Mouse (Mus musculus) spleen, postnatal 10 days (tissue): ENCODE data around the gene Tmem95.
"Not testable (repeated sequence)": the region's sequence is repeated elsewhere in the genome, so short reads cannot be mapped to it uniquely, and the experiment has no call there.

Source experiments
- DNase-seq, 2 experiments: peaks; one replicate each; pipeline ENCODE4 v3.0.0; 2021 to 2022; ENCODE audit warnings: low spot score in 2 of 2

Gene Tmem95

DNA sequence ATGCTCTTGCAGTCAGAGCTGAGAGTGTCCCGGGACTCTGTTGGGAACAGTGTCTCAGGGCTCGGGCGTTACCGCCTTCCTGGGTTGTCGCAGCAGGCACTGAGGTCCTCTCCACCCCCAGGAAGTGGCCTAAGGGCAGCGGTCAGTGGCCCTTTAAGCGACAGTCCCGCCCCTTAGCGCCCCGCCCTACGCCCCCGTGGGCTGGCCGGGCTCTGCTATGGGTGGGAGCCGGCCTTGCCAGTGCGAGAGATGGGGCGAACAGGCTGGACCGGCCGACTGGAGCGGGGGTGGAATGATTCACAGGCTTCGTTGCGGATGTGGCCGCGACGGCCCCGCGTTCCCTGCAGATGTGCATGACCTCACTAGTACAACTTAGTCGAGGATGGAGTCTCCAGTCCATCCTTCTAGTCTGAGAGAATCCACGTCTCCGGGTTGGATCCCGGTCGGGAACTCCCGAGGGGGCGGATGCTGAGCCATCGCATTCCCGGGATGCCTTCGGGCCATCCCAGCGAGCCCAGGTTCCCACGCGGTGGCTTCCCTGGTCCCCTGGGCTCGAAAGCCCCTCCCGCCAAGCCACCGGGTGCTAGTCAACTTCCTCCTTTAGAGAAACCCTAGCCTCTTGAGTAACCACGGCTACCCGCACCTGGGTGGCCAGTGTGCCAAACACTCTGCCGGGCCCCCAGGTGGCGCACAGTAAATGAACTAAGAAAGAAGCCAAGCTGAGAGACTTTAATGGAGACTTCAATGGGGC is 3.2 kb upstream of the Tmem95 start, which contains the start of gene Kctd11:
Kctd11 (minus strand) TSS at position 554 of the 751 bp plus-strand sequence.
- DNase-seq, result peak; percentile 77 to 85

- DNase-seq, result peak; percentile 74 to 83
These were observed 2.7 kb upstream of the Tmem95 start for GRCm38 (mm10) chr11:69880506-69880852.

DNA sequence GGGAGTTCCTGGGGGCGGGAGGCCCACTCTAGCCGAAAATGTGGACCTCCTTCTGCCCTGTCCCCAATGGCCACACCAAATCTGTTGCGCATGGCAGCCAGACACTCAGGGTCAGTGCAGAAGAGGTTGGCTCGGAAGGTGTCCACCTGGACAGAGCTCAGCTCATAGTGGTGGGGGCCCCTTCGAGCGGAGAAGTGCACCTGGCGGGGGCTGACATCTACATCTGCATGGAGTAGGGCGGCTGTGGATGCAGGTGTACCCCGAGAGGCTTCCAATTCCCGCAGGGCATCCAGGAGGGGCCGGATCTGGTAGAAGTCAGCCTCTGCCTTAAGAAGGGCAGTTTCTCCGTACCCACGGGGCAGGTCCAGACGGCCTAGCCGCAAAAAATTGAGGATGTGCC is 1.9 kb upstream of the Tmem95 start:
- no peak for DNase-seq

- DNase-seq, result no peak
These were observed 1.1 kb upstream of the Tmem95 start for GRCm38 (mm10) chr11:69878952-69879351.

DNA sequence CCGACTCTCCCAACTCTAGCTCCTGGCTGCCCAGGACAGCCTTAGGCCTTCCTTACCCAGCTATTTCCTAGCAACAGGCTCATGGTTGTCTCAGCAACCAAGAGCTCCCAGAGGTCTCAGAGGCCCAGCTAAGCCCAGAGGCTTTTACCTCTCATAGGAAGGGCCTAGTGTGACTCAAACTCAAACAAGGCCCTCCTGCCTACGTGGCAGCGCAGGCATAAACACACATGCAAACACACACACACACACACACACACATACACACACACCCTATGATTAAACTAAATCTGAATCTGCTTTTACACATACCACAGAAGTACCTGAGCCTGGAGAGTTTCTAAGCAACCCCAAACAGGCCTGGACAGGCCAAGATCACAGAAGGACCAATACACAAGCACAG is 581 bp upstream of the Tmem95 start:
- DNase-seq, result no peak

GRCm38 (mm10) chr11:69876867-69877266 is 951 bp downstream of the Tmem95 start:
- peak; percentile 90 to 94 for DNase-seq

- no peak for DNase-seq
These were observed 1.6 kb downstream of the Tmem95 start for GRCm38 (mm10) chr11:69876186-69876585.

GRCm38 (mm10) chr11:69872451-69872850 is 5.4 kb downstream of the Tmem95 start:
- DNase-seq, result no peak

GRCm38 (mm10) chr11:69871822-69872221 is 6.0 kb downstream of the Tmem95 start:
- DNase-seq, result no peak

DNA sequence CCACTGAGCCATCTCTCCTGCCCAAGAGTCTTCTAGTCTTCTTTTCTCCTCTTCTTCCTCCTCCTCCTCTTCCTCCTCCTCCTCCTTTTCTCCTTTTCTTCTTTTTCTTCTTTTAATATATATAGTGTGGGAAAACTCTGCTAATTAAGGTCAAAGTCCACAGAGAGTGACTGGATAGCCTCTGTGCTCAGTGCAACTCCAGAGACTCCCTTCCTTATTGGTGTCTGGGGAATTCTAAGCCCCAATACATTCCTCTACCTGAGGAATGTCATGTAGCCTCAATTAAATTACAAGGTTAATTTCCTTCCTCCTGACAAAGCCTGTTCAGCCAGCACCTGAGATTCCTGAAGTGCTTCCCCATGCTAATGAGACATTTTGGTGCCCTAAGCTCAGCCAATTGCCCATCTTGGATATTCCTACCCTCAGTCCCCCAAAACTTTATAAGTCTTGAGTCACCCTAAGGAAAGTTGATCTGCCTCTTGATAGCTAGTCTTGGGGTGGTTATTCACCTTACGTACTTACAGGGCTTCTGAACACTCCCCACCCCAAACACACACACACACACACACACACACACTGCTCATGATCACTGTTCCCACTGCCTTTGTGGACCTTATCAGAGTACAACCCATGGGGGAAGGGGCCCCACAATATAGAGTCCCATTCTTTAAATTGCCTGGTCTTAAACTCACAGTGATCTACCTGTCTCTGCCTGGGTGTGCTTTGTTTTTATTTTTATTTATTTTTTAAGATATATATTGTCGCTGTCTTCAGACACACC is 7.3 kb downstream of the Tmem95 start:
- no peak for DNase-seq

- no peak for DNase-seq
These were observed 10.5 kb downstream of the Tmem95 start for GRCm38 (mm10) chr11:69867335-69867734.

DNA sequence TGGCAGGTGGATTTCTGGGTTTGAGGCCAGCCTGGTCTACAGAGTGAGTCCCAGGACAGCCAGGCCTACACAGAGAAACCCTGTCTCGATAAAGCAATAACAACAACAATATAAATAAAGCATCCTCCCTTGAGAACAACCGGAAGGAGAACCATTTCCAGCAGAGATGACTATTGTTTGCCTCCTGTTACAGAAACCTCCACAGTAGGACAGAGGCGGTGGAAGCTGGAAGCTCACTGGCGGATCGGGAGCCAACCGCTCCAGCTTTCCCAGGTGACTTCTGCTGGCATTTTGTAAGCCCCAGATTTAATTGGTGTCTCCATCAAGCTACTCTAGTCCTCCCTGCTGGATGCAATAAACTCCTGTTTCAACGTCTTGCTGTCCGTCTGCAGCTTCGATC is 12.3 kb downstream of the Tmem95 start:
- DNase-seq, result no peak

GRCm38 (mm10) chr11:69864138-69864860 is 13.5 kb downstream of the Tmem95 start:
- no peak for DNase-seq

GRCm38 (mm10) chr11:69863729-69864128 is 14.1 kb downstream of the Tmem95 start:
- not testable (repeated sequence) for DNase-seq

DNA sequence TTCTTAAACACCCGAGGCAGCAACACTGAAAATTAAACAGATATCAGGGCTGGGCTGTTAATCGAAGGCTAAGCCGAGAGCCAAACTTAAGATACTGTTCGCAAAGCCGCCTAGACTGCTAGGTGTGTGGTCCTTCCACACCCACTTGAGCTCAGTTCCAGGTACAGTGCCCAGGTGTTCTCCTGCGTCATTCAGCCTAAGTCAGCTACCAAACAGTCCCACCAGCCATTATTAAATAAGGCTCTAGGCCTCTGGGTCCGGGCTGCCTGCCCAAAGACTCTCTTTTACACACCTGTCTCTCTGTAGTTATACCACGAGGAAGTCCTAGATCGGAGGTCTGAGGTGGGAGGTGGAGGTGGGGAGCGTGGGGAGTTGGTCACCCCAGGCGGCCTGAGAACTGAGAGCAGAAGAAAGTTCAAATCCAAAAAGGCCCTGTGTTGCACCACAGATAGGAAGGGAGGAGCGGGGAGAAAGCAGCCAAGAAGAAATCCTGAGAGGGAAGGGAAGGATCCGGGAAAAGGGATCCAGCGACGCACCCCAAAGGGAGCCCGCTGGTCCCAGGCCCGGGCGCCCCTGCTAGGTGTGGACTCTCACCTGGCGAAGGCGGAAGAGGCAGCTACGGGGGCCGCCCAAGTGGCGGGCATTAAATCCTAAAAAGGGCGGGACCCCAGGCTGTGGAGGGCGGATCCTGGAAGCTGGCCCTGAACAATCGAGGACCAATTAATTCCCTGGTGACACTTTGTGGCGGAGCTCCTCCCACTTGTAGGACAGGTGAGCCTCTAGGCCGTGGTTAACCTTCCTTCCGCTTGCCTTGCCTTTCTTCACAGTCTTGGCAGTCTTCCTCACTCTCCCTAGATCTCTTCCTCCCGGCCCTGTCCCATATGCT is 19.5 kb downstream of the Tmem95 start, which contains the start of gene Tnk1:
Tnk1 (minus strand) TSS at position 618 of the 886 bp plus-strand sequence.
- no peak for DNase-seq

GRCm38 (mm10) chr11:69855347-69855746 is 22.5 kb downstream of the Tmem95 start:
- DNase-seq, result peak; percentile 80 to 84

- peak; percentile 33 to 60 for DNase-seq
These were observed 23.1 kb downstream of the Tmem95 start for GRCm38 (mm10) chr11:69854680-69855079.

DNA sequence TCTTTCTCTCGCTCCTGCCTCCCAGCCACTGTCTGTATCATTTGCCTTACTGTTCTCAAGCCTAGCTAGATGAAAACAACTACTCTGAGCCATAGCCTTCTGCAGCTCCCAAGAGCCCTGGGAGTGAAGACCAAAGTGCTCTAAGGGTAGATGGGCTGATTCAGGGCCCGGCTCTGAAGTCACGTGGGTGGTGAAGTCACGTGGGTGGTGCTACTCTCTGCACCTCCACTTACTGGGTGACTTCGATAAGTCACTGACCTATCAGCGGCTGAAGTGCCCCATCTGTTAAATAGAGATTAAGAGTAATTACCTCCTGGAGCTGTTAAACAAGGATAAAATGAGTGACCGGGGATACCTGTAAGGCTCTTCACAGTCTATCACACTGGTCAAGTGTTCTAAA is 23.8 kb downstream of the Tmem95 start:
- peak; percentile 87 to 95 for DNase-seq

DNA sequence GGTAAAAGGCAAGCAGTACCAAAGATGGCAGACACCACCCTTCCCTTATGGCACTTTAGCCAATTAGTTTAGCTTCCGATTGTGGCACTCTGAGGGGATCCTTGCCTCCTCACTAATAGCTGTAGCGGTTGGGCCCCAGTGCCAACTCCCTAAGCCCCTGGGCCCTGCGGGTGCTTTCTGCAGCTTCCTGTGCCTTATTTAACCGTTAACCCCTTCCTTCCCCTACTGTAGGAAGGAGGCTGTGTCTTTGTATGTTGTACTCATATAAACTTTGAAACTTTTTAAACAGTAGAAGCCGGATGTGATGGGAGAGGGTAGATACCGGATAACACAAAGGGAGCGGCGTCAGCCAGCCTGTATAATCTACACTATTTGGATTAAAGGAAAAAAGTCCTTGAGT is 27.1 kb downstream of the Tmem95 start:
- DNase-seq, result peak in 1 of 2 experiments; percentile 46

- no peak for DNase-seq
These were observed 27.9 kb downstream of the Tmem95 start for GRCm38 (mm10) chr11:69849884-69850283.

GRCm38 (mm10) chr11:69849128-69849527 is 28.7 kb downstream of the Tmem95 start:
- no peak for DNase-seq
